Mouse (Mus musculus) thymus, adult 2 months (tissue): ENCODE results near the gene Os9. TPM values are rescaled to one million over a fixed set of nuclear protein-coding genes. Genes with fewer than 3 reads are reported as not detected.

Experiments used
- DNase-seq: peaks from one replicate; pipeline ENCODE4 v3.0.0; 2021
- H3K27ac ChIP-seq: fragments of 200-500 bp; 2 replicates; pipeline ENCODE4 v1.5.1; 2012; ENCODE audit warnings: low read length, control low read depth; ENCODE audit not compliant: control insufficient read depth, insufficient read depth
- H3K27me3 ChIP-seq: fragments of 200-500 bp; 2 replicates; pipeline ENCODE4 v1.6.1; 2012; ENCODE audit warnings: mild to moderate bottlenecking, low read length, moderate library complexity, mixed read lengths; ENCODE audit not compliant: control insufficient read depth, insufficient read depth
- H3K36me3 ChIP-seq: fragments of 200-500 bp; 2 replicates; pipeline ENCODE4 v1.6.1; 2012; ENCODE audit warnings: mild to moderate bottlenecking, low read length, moderate library complexity; ENCODE audit not compliant: control insufficient read depth, insufficient read depth
- H3K4me1 ChIP-seq: fragments of 200-500 bp; replicated peaks from 2 replicates; pipeline ENCODE4 v1.6.1; 2012; ENCODE audit warnings: low read length; ENCODE audit not compliant: control insufficient read depth, insufficient read depth
- H3K4me3 ChIP-seq: fragments of 200-500 bp; 2 replicates; pipeline ENCODE4 v1.5.1; 2012; ENCODE audit warnings: mild to moderate bottlenecking, low read length, control low read depth, moderate library complexity; ENCODE audit not compliant: control insufficient read depth, insufficient read depth
- CTCF ChIP-seq: fragments of 200-500 bp; IDR thresholded peaks from 2 replicates; pipeline ENCODE4 v1.5.1; 2012; ENCODE audit warnings: mild to moderate bottlenecking, control low read depth, low read length, moderate library complexity, borderline replicate concordance; ENCODE audit not compliant: control insufficient read depth, poor library complexity, insufficient read depth; ENCODE audit errors: extremely low read depth
- POLR2A ChIP-seq: fragments of 200-500 bp; IDR thresholded peaks from 2 replicates; pipeline ENCODE4 v1.6.1; 2012; ENCODE audit warnings: mild to moderate bottlenecking, low read length, control low read depth, moderate library complexity; ENCODE audit not compliant: control insufficient read depth, poor library complexity, insufficient read depth; ENCODE audit errors: extremely low read depth
- WGBS: fragments of 180-500 bp; shearing (Covaris S2); methylation state at CpG from one replicate; pipeline ENCODE4 v1.1.7; 2018; 5-methylcytosine and 5-hydroxymethylcytosine counted together
- polyA plus RNA-seq: library from polyadenylated mRNA; depleted of rRNA; stranded (reverse); fragments of >200 nt; gene quantifications from 2 replicates; pipeline ENCODE4 v1.2.3, GENCODE M21; 2012

The Os9 gene
- polyA plus RNA-seq, 1 experiment = 106 TPM

GRCm38 (mm10) chr10:127070190-127071121, 50.5 kb downstream of the Os9 start, which contains the start of gene Tspan31:
TSS of gene Tspan31 (minus strand) at chr10:127070264.
- no peak for TF ChIP-seq CTCF
- no peak for TF ChIP-seq POLR2A
- H3K4me1 ChIP-seq = peaks cover 17% of the 10 kb centered on the region
- 2% methylated on average over 36 of the region's 36 CpGs for WGBS
- H3K36me3 ChIP-seq = peaks cover 10% of the 10 kb centered on the region
- DNase-seq = peak; percentile 38
- no peaks in the 10 kb centered on the region for H3K27me3 ChIP-seq
- peak within 1 kb of the TSS; percentile 2; the same call in 1 of the 2 replicates for H3K27ac ChIP-seq
- peak within 1 kb of the TSS; percentile 44 for H3K4me3 ChIP-seq

GRCm38 (mm10) chr10:127069281-127070189, 51.4 kb downstream of the Os9 start:
- H3K27ac ChIP-seq = peak overlapping the region; percentile 2; the same call in 1 of the 2 replicates
- peaks cover 23% of the 10 kb centered on the region for H3K4me1 ChIP-seq
- no peaks in the 10 kb centered on the region for H3K27me3 ChIP-seq
- 10% methylated on average over 30 of the region's 30 CpGs for WGBS
- H3K4me3 ChIP-seq = peak overlapping the region; percentile 44
- peaks cover 17% of the 10 kb centered on the region for H3K36me3 ChIP-seq
- TF ChIP-seq POLR2A (no peak), CTCF (no peak)
- no peak for DNase-seq

- Histone ChIP-seq H3K36me3 (peaks cover 17% of the 10 kb centered on the region), H3K4me3 (no peak overlapping the region), H3K27me3 (no peaks in the 10 kb centered on the region), H3K4me1 (peaks cover 28% of the 10 kb centered on the region), H3K27ac (no peak overlapping the region)
- DNase-seq = no peak
- TF ChIP-seq POLR2A = no peak
- TF ChIP-seq CTCF = no peak
- 60% methylated on average over 9 of the region's 9 CpGs for WGBS
Observed at GRCm38 (mm10) chr10:127068360-127069038, 52.4 kb downstream of the Os9 start.

- no peak for TF ChIP-seq CTCF
- no peak for TF ChIP-seq POLR2A
- H3K4me1 ChIP-seq = peaks cover 31% of the 10 kb centered on the region
- no peak overlapping the region for H3K4me3 ChIP-seq
- WGBS = 95% methylated on average over 14 of the region's 14 CpGs
- no peak for DNase-seq
- H3K27ac ChIP-seq = no peak overlapping the region
- H3K27me3 ChIP-seq = no peaks in the 10 kb centered on the region
- H3K36me3 ChIP-seq = peaks cover 17% of the 10 kb centered on the region
Observed at GRCm38 (mm10) chr10:127066519-127067018, 54.4 kb downstream of the Os9 start.

- no peak for TF ChIP-seq POLR2A
- TF ChIP-seq CTCF = no peak
- Histone ChIP-seq H3K27me3 (no peaks in the 10 kb centered on the region), H3K27ac (no peak overlapping the region), H3K36me3 (peaks cover 17% of the 10 kb centered on the region), H3K4me3 (no peak overlapping the region), H3K4me1 (peaks cover 31% of the 10 kb centered on the region)
- no peak for DNase-seq
- 96% methylated on average over 9 of the region's 9 CpGs for WGBS
Observed at GRCm38 (mm10) chr10:127065981-127066380, 55.0 kb downstream of the Os9 start.

GRCm38 (mm10) chr10:127063913-127064870, 56.7 kb downstream of the Os9 start:
- TF ChIP-seq POLR2A = no peak
- TF ChIP-seq CTCF = no peak
- Histone ChIP-seq H3K36me3 (peaks cover 17% of the 10 kb centered on the region), H3K4me3 (peak overlapping the region; percentile 64), H3K4me1 (peaks cover 20% of the 10 kb centered on the region), H3K27ac (peak overlapping the region; percentile 1; the same call in 1 of the 2 replicates), H3K27me3 (peaks cover 1% of the 10 kb centered on the region; the same call in 1 of the 2 replicates)
- 7% methylated on average over 37 of the region's 37 CpGs for whole genome bisulfite sequencing
- DNase-seq = no peak
